Mouse (Mus musculus): ENCODE data around the gene Snca. TPM values are rescaled to one million over a fixed set of nuclear protein-coding genes. Genes with fewer than 3 reads are reported as not detected.

The Snca gene
- polyA plus RNA-seq (2014; fragmentation: Nextera tagmentation; extraction: Ambion mirVana) = 138 and 201 TPM in 2 replicates

DNA sequence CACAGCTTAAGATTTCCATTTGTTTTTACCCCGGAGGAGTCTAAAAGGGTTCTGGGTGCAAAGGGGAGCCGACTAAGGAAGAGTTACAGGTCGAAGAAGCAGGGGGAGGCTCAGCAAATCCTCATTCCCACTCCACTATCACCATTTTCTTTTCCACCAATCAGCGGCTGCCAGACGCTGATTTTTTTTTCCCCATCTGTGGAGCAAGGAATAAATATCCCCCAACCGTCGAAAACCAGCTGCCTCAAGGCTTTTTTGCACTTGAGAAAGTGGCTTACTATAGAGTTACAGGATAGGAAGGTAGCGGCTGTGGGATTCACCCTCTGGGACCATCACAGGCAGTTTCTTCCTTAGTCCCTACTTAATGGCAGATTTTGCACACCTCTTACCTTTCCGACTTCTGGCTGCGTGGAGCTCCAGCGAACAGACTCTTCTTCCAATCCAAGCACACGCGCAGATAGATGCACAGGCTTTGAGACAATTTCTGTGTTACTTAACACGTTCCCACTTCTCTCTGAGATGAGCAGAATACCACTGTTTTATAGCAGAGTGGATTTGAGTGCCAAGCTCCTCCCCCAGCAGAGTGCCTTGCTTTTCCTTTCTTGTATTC lies at the start of gene Snca:
Snca (minus strand) TSS at position 574 of the 610 bp plus-strand sequence.
- no peaks in the 10 kb centered on the region for H3K36me3 ChIP-seq (ENCODE audit: control insufficient read depth, insufficient read depth, low read length)
- peak within 1 kb of the TSS; percentile 85 for H3K27ac ChIP-seq (replicated peaks; ENCODE audit: low read depth, low read length)
- peak within 1 kb of the TSS; percentile 66 for H3K9ac ChIP-seq (replicated peaks; ENCODE audit: low read length)
- under 1% methylated on average over 14 of the region's 14 CpGs for WGBS
- no peaks in the 10 kb centered on the region for H3K9me3 ChIP-seq (ENCODE audit: control insufficient read depth, low read length)
- ATAC-seq (ENCODE audit: low FRiP score, low TSS enrichment) (peak; percentile 79), DNase-seq (peak; percentile 77)
- H3K27me3 ChIP-seq (ENCODE audit: control insufficient read depth, insufficient read depth, low read length) = no peaks in the 10 kb centered on the region
- H3K4me3 ChIP-seq (replicated peaks; ENCODE audit: low read depth, low read length) = peak within 1 kb of the TSS; percentile 53
- H3K4me2 ChIP-seq (ENCODE audit: low read length) = peak within 1 kb of the TSS; percentile 91
- H3K4me1 ChIP-seq (ENCODE audit: control insufficient read depth, insufficient read depth, low read length) = peaks cover 8% of the 10 kb centered on the region; the same call in 1 of the 2 replicates

DNA sequence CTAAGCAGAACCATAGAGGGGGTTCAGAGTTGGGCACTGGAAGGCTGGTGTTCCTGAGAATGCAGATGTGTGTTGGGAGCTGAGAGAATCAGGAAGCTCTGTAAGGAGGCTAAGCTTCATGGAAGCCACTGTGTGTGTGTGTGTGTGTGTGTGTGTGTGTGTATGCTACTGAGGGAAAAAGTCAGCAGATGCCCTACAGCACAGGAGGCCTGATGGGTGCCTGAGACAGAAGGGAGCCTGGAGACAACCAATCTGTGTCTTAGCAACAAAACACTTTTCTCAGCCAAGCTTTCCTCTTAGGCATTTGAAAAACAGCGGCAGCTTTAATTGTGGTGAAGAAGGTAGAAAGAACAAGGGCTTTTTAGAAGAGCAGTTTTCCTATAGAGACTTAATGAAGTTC lies 40.5 kb upstream of the Snca start:
- H3K4me3 ChIP-seq (replicated peaks; ENCODE audit: low read depth, low read length) = no peak overlapping the region
- no peaks in the 10 kb centered on the region for H3K9me3 ChIP-seq (ENCODE audit: control insufficient read depth, low read length)
- H3K4me2 ChIP-seq (ENCODE audit: low read length) = no peak overlapping the region
- DNase-seq (no peak), ATAC-seq (ENCODE audit: low FRiP score, low TSS enrichment) (no peak)
- H3K27ac ChIP-seq (replicated peaks; ENCODE audit: low read depth, low read length) = no peak overlapping the region
- H3K9ac ChIP-seq (replicated peaks; ENCODE audit: low read length) = no peak overlapping the region
- no peaks in the 10 kb centered on the region for H3K27me3 ChIP-seq (ENCODE audit: control insufficient read depth, insufficient read depth, low read length)
- H3K4me1 ChIP-seq (ENCODE audit: control insufficient read depth, insufficient read depth, low read length) = no peaks in the 10 kb centered on the region
- WGBS = 50% methylated on average over 1 of the region's 1 CpGs
- no peaks in the 10 kb centered on the region for H3K36me3 ChIP-seq (ENCODE audit: control insufficient read depth, insufficient read depth, low read length)

DNA sequence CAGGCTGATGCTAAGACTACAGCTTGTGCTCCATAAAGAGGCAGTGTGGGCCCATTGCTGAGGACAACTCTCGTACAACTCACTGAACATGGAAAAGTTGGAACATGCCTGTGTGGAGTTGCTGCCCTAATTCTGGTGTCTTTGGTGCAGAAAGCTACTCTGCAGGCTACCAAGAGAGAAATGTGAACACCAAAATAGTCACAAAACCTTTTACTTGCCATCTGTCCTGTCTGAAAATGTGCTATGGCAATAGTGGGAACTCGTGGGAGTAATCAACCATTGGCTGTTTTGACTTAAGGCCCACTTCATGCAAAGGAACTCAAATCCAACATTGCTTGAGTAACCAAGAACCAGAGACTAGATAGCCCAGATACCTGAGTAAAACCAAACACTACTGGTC lies 26.9 kb upstream of the Snca start:
- H3K9ac ChIP-seq (replicated peaks; ENCODE audit: low read length) = no peak overlapping the region
- no peaks in the 10 kb centered on the region for H3K27me3 ChIP-seq (ENCODE audit: control insufficient read depth, insufficient read depth, low read length)
- H3K4me3 ChIP-seq (replicated peaks; ENCODE audit: low read depth, low read length) = no peak overlapping the region
- H3K9me3 ChIP-seq (ENCODE audit: control insufficient read depth, low read length) = no peaks in the 10 kb centered on the region
- no peak overlapping the region for H3K4me2 ChIP-seq (ENCODE audit: low read length)
- DNase-seq (no peak), ATAC-seq (ENCODE audit: low FRiP score, low TSS enrichment) (no peak)
- no peaks in the 10 kb centered on the region for H3K36me3 ChIP-seq (ENCODE audit: control insufficient read depth, insufficient read depth, low read length)
- no peaks in the 10 kb centered on the region for H3K4me1 ChIP-seq (ENCODE audit: control insufficient read depth, insufficient read depth, low read length)
- H3K27ac ChIP-seq (replicated peaks; ENCODE audit: low read depth, low read length) = no peak overlapping the region
- 78% methylated on average over 2 of the region's 2 CpGs for WGBS

DNA sequence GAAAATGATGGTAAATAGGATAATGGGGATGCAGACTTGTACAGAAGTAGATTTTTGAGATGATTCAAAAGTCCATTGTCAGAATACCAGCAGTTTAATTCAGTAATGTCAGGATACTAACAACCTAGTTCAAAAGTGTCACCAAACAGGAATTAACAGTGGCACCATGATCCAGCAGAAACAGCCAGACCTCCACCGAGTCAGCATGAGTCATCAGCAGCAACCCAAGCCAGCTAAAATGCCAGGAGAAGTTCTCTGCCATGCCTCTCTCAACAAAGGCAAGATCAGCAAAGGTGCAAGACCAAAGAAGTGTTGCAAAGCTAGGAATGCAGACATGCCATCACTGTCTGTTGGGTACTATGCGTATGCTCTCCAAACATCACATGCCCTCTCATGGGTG lies 22.0 kb upstream of the Snca start:
- no peak overlapping the region for H3K4me2 ChIP-seq (ENCODE audit: low read length)
- no peak overlapping the region for H3K9ac ChIP-seq (replicated peaks; ENCODE audit: low read length)
- H3K36me3 ChIP-seq (ENCODE audit: control insufficient read depth, insufficient read depth, low read length) = no peaks in the 10 kb centered on the region
- no peaks in the 10 kb centered on the region for H3K27me3 ChIP-seq (ENCODE audit: control insufficient read depth, insufficient read depth, low read length)
- no peak overlapping the region for H3K27ac ChIP-seq (replicated peaks; ENCODE audit: low read depth, low read length)
- ATAC-seq (ENCODE audit: low FRiP score, low TSS enrichment) (no peak), DNase-seq (no peak)
- no peak overlapping the region for H3K4me3 ChIP-seq (replicated peaks; ENCODE audit: low read depth, low read length)
- 93% methylated on average over 2 of the region's 2 CpGs for WGBS
- H3K4me1 ChIP-seq (ENCODE audit: control insufficient read depth, insufficient read depth, low read length) = no peaks in the 10 kb centered on the region
- H3K9me3 ChIP-seq (ENCODE audit: control insufficient read depth, low read length) = no peaks in the 10 kb centered on the region

DNA sequence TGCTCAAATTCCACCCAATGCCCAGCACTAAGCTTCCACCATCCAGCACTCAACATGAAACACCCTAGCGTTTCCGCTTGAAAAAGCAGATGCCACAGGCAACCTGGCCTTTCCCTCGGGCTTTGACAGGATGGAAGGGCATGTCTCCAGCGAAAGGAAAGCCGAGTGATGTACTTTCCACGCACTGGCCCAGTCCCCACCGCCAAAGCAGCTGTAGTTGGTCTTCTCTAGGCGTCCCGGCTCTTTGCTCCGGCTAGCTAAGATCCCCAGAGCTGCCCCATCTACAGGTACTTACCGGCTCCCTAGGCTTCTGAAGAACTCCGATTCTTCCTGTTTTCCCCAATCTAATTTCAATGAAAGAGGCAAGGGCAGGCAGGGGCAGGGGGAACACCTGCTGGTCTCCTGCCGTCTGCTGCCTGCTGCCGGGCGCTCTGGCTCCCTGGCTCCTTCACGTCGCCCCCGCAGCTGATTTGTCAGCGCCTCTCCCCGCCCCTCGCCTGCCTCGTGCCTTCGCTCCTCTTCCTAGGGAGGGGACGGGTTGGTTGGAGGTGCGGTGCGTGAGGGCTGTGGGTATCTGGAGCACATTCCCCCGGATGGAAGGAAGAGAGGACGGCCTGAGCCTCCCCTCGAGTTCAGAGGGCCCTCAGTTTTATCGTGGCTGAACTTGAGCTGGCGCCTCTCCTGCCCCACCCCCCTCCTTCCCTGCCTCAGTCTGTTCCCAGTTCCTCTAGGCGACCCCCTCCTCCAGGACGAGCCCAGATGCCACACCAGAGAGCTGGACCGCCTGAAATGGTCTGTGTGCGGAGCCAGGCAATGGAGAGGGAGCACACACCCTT lies 1.0 kb downstream of the Snca start:
- H3K36me3 ChIP-seq (ENCODE audit: control insufficient read depth, insufficient read depth, low read length) = no peaks in the 10 kb centered on the region
- peak overlapping the region; percentile 85 for H3K27ac ChIP-seq (replicated peaks; ENCODE audit: low read depth, low read length)
- DNase-seq (peak; percentile 82), ATAC-seq (ENCODE audit: low FRiP score, low TSS enrichment) (peak; percentile 88)
- no peaks in the 10 kb centered on the region for H3K9me3 ChIP-seq (ENCODE audit: control insufficient read depth, low read length)
- peaks cover 8% of the 10 kb centered on the region; the same call in 1 of the 2 replicates for H3K4me1 ChIP-seq (ENCODE audit: control insufficient read depth, insufficient read depth, low read length)
- H3K27me3 ChIP-seq (ENCODE audit: control insufficient read depth, insufficient read depth, low read length) = no peaks in the 10 kb centered on the region
- WGBS = under 1% methylated on average over 35 of the region's 35 CpGs
- peak overlapping the region; percentile 91 for H3K4me2 ChIP-seq (ENCODE audit: low read length)
- H3K9ac ChIP-seq (replicated peaks; ENCODE audit: low read length) = peak overlapping the region; percentile 66
- H3K4me3 ChIP-seq (replicated peaks; ENCODE audit: low read depth, low read length) = peak overlapping the region; percentile 53

DNA sequence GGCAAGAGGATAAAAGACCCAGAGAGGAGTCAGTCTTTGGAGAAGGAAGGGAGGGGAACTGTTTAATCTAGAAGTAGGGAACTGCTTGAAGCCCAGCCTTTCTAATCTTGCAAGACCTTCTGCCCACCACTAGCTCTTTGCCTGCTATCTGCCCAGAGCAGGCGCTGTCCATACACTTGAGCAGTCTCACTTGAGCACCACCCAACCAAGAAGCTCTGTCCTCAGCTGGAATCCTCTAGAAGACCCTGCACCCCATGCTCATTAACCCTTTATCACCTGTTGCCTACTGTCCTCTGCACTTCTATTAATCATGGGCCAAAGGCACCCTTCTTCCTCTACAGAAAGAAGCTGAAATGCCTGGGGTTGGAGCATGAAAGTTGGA lies 1.6 kb downstream of the Snca start:
- no peaks in the 10 kb centered on the region for H3K36me3 ChIP-seq (ENCODE audit: control insufficient read depth, insufficient read depth, low read length)
- WGBS = 72% methylated on average over 1 of the region's 1 CpGs
- peak overlapping the region; percentile 85; the same call in 1 of the 2 replicates for H3K27ac ChIP-seq (replicated peaks; ENCODE audit: low read depth, low read length)
- peak overlapping the region; percentile 91 for H3K4me2 ChIP-seq (ENCODE audit: low read length)
- H3K27me3 ChIP-seq (ENCODE audit: control insufficient read depth, insufficient read depth, low read length) = no peaks in the 10 kb centered on the region
- ATAC-seq (ENCODE audit: low FRiP score, low TSS enrichment) = peak; percentile 3
- H3K4me3 ChIP-seq (replicated peaks; ENCODE audit: low read depth, low read length) = peak overlapping the region; percentile 53
- peaks cover 8% of the 10 kb centered on the region; the same call in 1 of the 2 replicates for H3K4me1 ChIP-seq (ENCODE audit: control insufficient read depth, insufficient read depth, low read length)
- peak overlapping the region; percentile 66; the same call in 1 of the 2 replicates for H3K9ac ChIP-seq (replicated peaks; ENCODE audit: low read length)
- no peak for DNase-seq
- H3K9me3 ChIP-seq (ENCODE audit: control insufficient read depth, low read length) = no peaks in the 10 kb centered on the region

DNA sequence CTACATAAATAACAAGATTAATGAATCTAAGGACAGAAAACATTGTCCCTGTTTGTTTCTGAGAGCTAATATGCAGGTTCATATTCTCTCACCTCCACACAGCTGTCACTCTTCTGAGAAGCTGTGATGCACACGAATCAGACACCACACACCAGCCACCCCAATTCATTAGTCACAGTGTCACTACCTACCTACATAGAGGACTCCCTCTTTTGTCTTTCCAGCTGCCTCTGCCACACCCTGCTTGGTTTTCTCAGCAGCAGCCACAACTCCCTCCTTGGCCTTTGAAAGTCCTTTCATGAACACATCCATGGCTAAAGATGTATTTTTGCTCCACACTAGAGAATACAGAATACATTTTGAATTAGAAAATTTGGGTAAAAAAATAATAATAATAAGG lies 2.4 kb downstream of the Snca start:
- no peak for ATAC-seq (ENCODE audit: low FRiP score, low TSS enrichment)

DNA sequence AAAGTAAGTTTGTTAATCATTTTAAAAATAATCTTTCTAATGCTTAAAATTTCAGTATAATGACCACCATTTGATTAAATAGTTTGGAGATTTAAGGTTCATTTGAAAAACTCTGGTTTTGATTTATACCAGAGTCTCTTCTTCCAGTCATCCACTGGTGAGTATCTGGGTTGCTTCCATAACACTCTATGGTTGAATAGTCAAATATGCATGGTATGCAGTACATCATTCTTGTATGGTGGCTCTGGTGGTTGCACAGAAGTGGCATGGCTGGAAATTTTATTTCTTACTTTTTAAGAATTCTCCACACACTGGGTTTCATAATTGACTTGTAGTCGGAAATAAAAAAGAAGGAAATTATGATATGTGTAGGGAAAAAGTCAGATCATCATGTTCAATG lies 10.4 kb downstream of the Snca start:
- ATAC-seq (ENCODE audit: low FRiP score, low TSS enrichment) (no peak), DNase-seq (no peak)
- no peaks in the 10 kb centered on the region for H3K27me3 ChIP-seq (ENCODE audit: control insufficient read depth, insufficient read depth, low read length)
- no peaks in the 10 kb centered on the region for H3K36me3 ChIP-seq (ENCODE audit: control insufficient read depth, insufficient read depth, low read length)
- no peak overlapping the region for H3K4me3 ChIP-seq (replicated peaks; ENCODE audit: low read depth, low read length)
- H3K4me1 ChIP-seq (ENCODE audit: control insufficient read depth, insufficient read depth, low read length) = no peaks in the 10 kb centered on the region
- H3K9ac ChIP-seq (replicated peaks; ENCODE audit: low read length) = no peak overlapping the region
- no peaks in the 10 kb centered on the region for H3K9me3 ChIP-seq (ENCODE audit: control insufficient read depth, low read length)
- 84% methylated on average over 1 of the region's 1 CpGs for WGBS
- no peak overlapping the region for H3K4me2 ChIP-seq (ENCODE audit: low read length)
- no peak overlapping the region for H3K27ac ChIP-seq (replicated peaks; ENCODE audit: low read depth, low read length)

More for the DNA sequence above, 2.4 kb downstream of the Snca start:
- no peaks in the 10 kb centered on the region for H3K27me3 ChIP-seq (ENCODE audit: control insufficient read depth, insufficient read depth, low read length)
- H3K4me2 ChIP-seq (ENCODE audit: low read length) = peak overlapping the region; percentile 91
- peaks cover 8% of the 10 kb centered on the region; the same call in 1 of the 2 replicates for H3K4me1 ChIP-seq (ENCODE audit: control insufficient read depth, insufficient read depth, low read length)
- H3K36me3 ChIP-seq (ENCODE audit: control insufficient read depth, insufficient read depth, low read length) = no peaks in the 10 kb centered on the region
- H3K9me3 ChIP-seq (ENCODE audit: control insufficient read depth, low read length) = no peaks in the 10 kb centered on the region
- H3K9ac ChIP-seq (replicated peaks; ENCODE audit: low read length) = no peak overlapping the region
- no peak for DNase-seq
- H3K27ac ChIP-seq (replicated peaks; ENCODE audit: low read depth, low read length) = no peak overlapping the region
- WGBS = 24% methylated on average over 1 of the region's 1 CpGs
- H3K4me3 ChIP-seq (replicated peaks; ENCODE audit: low read depth, low read length) = no peak overlapping the region
